Mouse (Mus musculus): ENCODE measurements around the gene Foxi3.

Foxi3 gene

DNA sequence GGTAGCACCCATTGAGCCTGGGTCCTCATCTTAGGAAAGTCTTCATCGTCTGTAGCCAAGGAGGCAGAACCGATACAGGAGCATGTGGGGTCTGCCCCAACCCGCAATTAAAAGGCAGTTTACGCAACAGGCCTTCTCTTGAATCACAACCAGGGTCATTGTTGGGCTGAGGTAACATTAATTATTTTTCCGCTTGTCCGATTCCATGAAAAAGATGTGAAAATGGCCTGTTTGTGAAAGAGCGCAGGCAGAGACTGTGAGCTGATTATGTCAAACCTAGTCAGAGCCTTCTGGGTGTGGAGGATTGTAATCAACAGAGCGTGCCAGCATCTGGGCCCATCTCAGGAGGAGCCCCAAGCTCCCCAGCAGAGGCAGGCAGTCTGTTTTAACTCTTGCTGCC is 30.4 kb downstream of the Foxi3 start:
- DNase-seq (ENCODE audit: low read depth, low spot score) = no peak

DNA sequence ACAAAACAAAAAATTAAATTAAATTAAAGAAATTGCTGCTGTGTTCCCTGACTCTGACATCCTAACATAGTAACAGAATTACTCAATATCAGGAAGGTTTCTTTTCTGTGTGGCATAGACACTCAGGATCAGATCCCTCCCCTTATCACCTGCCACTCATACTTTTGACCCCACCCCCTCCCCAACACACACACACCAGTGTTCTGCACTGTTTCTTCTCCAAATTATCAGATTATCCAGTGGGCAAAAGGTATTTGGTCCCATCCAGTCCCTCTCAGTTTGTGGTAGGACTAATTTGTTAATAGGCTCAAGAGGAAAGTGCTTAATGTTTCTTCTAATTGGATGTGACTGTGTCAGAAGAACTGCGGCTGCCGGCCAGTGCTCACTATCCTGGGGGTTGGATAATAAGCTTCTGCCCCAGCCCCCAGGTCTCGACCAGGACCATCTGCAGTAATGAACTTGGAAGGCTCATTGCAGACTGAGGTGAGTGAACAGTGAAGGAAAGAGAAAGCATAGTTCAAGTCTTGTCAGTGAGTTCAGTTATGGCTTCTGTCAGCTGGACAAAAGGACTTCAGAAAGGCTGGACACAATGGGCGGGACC is 39.9 kb downstream of the Foxi3 start:
- no peak for DNase-seq (ENCODE audit: low read depth, low spot score)

DNA sequence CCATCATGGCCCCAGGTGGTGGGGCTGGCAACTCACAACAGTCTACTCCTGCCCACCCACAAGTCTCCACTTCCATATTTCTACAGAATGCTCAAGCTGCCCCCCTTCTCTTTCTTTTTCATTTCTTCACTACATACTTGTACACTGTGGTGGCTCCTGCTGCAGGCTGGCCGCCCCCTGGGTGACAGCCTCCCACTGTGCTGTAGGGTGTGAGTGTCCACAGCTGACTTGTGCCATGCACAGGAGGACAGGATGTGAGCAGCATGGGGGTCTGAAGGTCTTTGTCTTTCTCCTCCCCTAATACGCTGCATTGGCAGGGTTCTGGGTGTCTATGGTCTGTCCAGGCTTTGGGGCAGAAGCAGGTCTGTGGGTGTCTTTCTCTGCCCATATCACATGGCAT is 46.3 kb downstream of the Foxi3 start:
- DNase-seq (ENCODE audit: low read depth, low spot score) = no peak

DNA sequence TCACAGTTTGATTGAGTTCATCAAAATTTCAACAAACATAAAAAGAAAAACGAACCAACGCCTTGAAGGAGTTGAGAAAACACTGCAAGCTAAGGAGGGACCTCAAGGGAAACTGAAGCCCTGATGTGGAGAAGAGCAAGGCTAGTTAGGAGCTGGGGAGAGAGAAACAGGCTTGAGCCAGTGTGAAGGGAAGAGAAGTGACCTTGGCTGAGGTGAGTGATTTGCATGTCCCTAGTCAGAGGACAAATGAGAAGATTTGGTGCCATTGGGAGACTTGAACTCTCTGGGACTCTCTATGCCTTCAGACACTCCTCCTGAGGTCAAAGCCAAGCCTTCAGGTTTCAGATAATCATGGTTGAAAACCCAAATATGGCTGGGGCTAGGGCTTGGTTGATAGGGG is 47.8 kb downstream of the Foxi3 start:
- peak; percentile 36 for DNase-seq (ENCODE audit: low read depth, low spot score)
